Mouse (Mus musculus) spleen, adult 2 months (tissue): ENCODE measurements around the gene Itgb8.

Experiments used
- CTCF ChIP-seq: fragments of 200-500 bp; IDR thresholded peaks from 2 replicates; pipeline ENCODE4 v1.5.1; 2011; ENCODE audit warnings: mild to moderate bottlenecking, inconsistent platforms; ENCODE audit not compliant: insufficient read depth, insufficient read length, insufficient replicate concordance; ENCODE audit errors: extremely low read depth
- POLR2A ChIP-seq: fragments of 200-500 bp; IDR thresholded peaks from 2 replicates; pipeline ENCODE4 v1.6.1; 2011; ENCODE audit warnings: low read depth, low read length, inconsistent platforms

GRCm38 (mm10) chr12:119238696-119239415, at the start of gene Itgb8:
- TF ChIP-seq CTCF = no peak
- TF ChIP-seq POLR2A = no peak
